Mouse (Mus musculus) mesoderm, embryonic 11.5 days (tissue): ENCODE measurements around the gene Psmb6.

Experiments used
- DNase-seq: peaks from one replicate; pipeline ENCODE4 v3.0.0-alpha.2; 2012; ENCODE audit warnings: low read depth, low spot score

Gene Psmb6

GRCm38 (mm10) chr11:70525184-70525678 is at the start of gene Psmb6:
Gene Psmb6 (plus strand): TSS chr11:70525367.
- peak; percentile 97 for DNase-seq

GRCm38 (mm10) chr11:70485498-70485897 is 39.7 kb upstream of the Psmb6 start:
- DNase-seq, result no peak

- DNase-seq, result no peak
Observed at GRCm38 (mm10) chr11:70487816-70488215, 37.4 kb upstream of the Psmb6 start.

GRCm38 (mm10) chr11:70489138-70489537 is 36.0 kb upstream of the Psmb6 start:
- no peak for DNase-seq

GRCm38 (mm10) chr11:70489684-70490083 is 35.5 kb upstream of the Psmb6 start:
- DNase-seq, result no peak

- DNase-seq, result no peak
Observed at GRCm38 (mm10) chr11:70499566-70500475, 25.3 kb upstream of the Psmb6 start.

- DNase-seq, result no peak
Observed at GRCm38 (mm10) chr11:70500476-70500812, 24.7 kb upstream of the Psmb6 start.

- no peak for DNase-seq
Observed at GRCm38 (mm10) chr11:70502018-70502417, 23.1 kb upstream of the Psmb6 start.

GRCm38 (mm10) chr11:70504970-70505369 is 20.2 kb upstream of the Psmb6 start, which contains the start of gene Tm4sf5:
Gene Tm4sf5 (plus strand): TSS chr11:70505244.
- no peak for DNase-seq

GRCm38 (mm10) chr11:70506385-70506784 is 18.8 kb upstream of the Psmb6 start:
- DNase-seq, result peak; percentile 62

GRCm38 (mm10) chr11:70506962-70507515 is 18.1 kb upstream of the Psmb6 start:
- no peak for DNase-seq

GRCm38 (mm10) chr11:70509753-70510564 is 15.2 kb upstream of the Psmb6 start:
- peak; percentile 30 for DNase-seq

- DNase-seq, result no peak
Observed at GRCm38 (mm10) chr11:70511242-70511641, 13.9 kb upstream of the Psmb6 start.

GRCm38 (mm10) chr11:70511825-70512224 is 13.3 kb upstream of the Psmb6 start:
- no peak for DNase-seq

GRCm38 (mm10) chr11:70512709-70513342 is 12.3 kb upstream of the Psmb6 start:
- DNase-seq, result no peak

GRCm38 (mm10) chr11:70513520-70513919 is 11.6 kb upstream of the Psmb6 start:
- DNase-seq, result no peak

GRCm38 (mm10) chr11:70514288-70514687 is 10.9 kb upstream of the Psmb6 start, which contains the start of gene Vmo1:
Gene Vmo1 (minus strand): TSS chr11:70514616.
- no peak for DNase-seq

GRCm38 (mm10) chr11:70516352-70516751 is 8.8 kb upstream of the Psmb6 start:
- DNase-seq, result peak; percentile 75

- no peak for DNase-seq
Observed at GRCm38 (mm10) chr11:70518436-70518835, 6.7 kb upstream of the Psmb6 start.

GRCm38 (mm10) chr11:70518923-70519322 is 6.2 kb upstream of the Psmb6 start, which contains the start of gene Gltpd2:
Gene Gltpd2 (plus strand): TSS chr11:70519196.
- DNase-seq, result no peak

GRCm38 (mm10) chr11:70520178-70520769 is 4.9 kb upstream of the Psmb6 start:
- peak; percentile 31 for DNase-seq
